Mouse (Mus musculus) olfactory bulb, adult 2 months (tissue): ENCODE measurements around the gene Kcnmb4. TPM values are rescaled to one million over a fixed set of nuclear protein-coding genes. Genes with fewer than 3 reads are reported as not detected.

ENCODE experiments used
- H3K27ac ChIP-seq: fragments of 200-500 bp; 2 replicates; pipeline ENCODE4 v1.5.1; 2012; ENCODE audit warnings: low read depth, low read length; ENCODE audit not compliant: insufficient read depth
- H3K4me1 ChIP-seq: fragments of 200-500 bp; 2 replicates; pipeline ENCODE4 v1.6.1; 2012; ENCODE audit warnings: low read length; ENCODE audit not compliant: control insufficient read depth, insufficient read depth
- H3K4me3 ChIP-seq: fragments of 200-500 bp; 2 replicates; pipeline ENCODE4 v1.5.1; 2012; ENCODE audit warnings: mild to moderate bottlenecking, low read depth, low read length, moderate library complexity; ENCODE audit not compliant: insufficient read depth
- CTCF ChIP-seq: fragments of 200-500 bp; IDR thresholded peaks from 2 replicates; pipeline ENCODE4 v1.5.1; 2012; ENCODE audit warnings: low read depth, mild to moderate bottlenecking, low read length, moderate library complexity; ENCODE audit not compliant: insufficient read depth
- POLR2A ChIP-seq: fragments of 200-500 bp; IDR thresholded peaks from 2 replicates; pipeline ENCODE4 v1.6.1; 2012; ENCODE audit warnings: mild to moderate bottlenecking, low read depth, low read length, moderate library complexity; ENCODE audit not compliant: insufficient read depth
- WGBS: fragments of 180-500 bp; shearing (Covaris S2); methylation state at CpG from one replicate; pipeline ENCODE4 v1.1.7; 2018; 5-methylcytosine and 5-hydroxymethylcytosine counted together
- polyA plus RNA-seq: library from polyadenylated mRNA; stranded (reverse); fragments of >200 nt; gene quantifications from 2 replicates; pipeline ENCODE4 v1.2.4, GENCODE M21; 2012; ENCODE audit warnings: low replicate concordance; ENCODE audit not compliant: missing spikeins, insufficient read depth, insufficient read length

The Kcnmb4 gene
- polyA plus RNA-seq, 1 experiment = not detected

DNA sequence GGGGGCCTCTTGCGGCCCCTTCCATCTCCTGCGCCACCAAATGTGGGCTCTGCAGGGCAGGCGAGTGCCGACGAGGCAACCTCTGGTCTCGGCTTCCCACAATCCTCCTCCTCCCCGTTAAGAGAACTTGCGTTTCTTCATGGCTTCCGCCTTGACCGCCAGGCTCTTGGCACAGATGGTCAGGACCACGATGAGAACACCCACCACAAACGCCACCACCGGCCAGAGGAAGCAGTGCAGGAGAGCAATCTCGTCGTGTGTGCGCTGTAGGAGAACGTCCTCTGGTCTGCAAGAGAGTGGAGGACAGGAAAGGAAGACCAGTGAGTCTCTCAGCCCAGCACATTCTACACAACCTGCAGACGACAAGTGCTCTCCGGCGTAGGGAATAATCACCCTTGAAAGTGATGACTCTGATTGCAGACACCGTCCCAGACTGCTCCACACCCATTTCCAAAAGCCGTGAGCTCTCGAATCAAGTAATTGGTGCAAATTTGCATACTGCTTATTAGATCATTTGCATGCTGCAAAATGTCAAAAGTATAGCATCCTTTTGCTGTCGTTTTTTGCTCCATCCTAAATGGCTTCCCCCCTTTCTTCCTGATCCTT, 55.5 kb downstream of the Kcnmb4 start:
- 74% methylated on average over 24 of the region's 24 CpGs for WGBS
- Histone ChIP-seq H3K4me3 (no peak overlapping the region), H3K27ac (no peak overlapping the region), H3K4me1 (peaks cover 7% of the 10 kb centered on the region)
- TF ChIP-seq CTCF (no peak), POLR2A (no peak)

DNA sequence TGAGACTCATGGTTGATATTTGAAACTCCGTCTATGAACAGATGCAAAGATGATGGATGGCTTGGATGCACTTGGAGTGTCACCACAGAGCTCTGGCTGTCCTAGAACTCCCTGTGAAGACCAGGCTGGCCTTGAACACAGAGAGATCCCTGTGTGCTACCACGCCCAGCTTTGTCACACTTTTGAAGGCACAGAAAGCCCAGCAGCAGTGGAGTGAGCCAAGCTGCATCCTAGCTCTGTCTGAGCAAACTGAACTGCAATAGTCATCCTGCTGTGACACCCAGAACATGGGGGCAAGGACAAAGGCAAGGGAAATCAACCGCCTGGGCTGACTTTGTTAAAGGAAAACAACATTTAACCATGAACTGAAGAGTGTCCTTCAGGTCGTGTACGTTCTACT, 57.0 kb downstream of the Kcnmb4 start:
- WGBS = 66% methylated on average over 5 of the region's 5 CpGs
- no peak overlapping the region for H3K27ac ChIP-seq

GRCm38 (mm10) chr10:116416142-116416541, 57.5 kb downstream of the Kcnmb4 start:
- Histone ChIP-seq H3K27ac (no peak overlapping the region), H3K4me3 (no peak overlapping the region), H3K4me1 (peaks cover 7% of the 10 kb centered on the region)
- no peak for TF ChIP-seq POLR2A
- TF ChIP-seq CTCF = no peak
- WGBS = 45% methylated on average over 6 of the region's 6 CpGs

More for the DNA sequence above, 57.0 kb downstream of the Kcnmb4 start:
- H3K4me1 ChIP-seq = peaks cover 7% of the 10 kb centered on the region
- no peak for TF ChIP-seq POLR2A
- no peak for TF ChIP-seq CTCF
- H3K4me3 ChIP-seq = no peak overlapping the region

DNA sequence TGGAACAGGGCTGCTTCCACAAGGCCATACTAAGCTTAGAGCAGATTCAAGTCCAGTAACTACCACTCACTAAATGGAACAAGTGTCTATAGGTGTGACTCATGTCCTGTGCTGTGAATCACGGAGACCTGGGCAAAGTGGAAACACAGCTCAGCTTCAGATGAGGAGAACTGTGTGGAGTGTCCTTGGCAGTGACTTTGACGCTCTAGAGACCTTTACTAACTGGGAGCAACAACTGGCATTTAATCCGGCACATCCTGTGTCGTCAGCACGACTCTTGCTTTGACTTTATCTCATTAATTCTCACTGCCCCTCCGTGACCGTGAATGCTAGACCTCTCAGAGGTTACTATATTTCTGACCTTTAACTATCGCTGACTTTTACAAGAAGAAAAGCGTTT, 62.9 kb downstream of the Kcnmb4 start:
- 73% methylated on average over 9 of the region's 9 CpGs for WGBS
- TF ChIP-seq CTCF (no peak), POLR2A (no peak)
- Histone ChIP-seq H3K27ac (no peak overlapping the region), H3K4me1 (peaks cover 6% of the 10 kb centered on the region), H3K4me3 (no peak overlapping the region)

- no peak for TF ChIP-seq CTCF
- TF ChIP-seq POLR2A = no peak
- no peak overlapping the region for H3K4me3 ChIP-seq
- H3K4me1 ChIP-seq = peaks cover 6% of the 10 kb centered on the region
- 23% methylated on average over 19 of the region's 19 CpGs for WGBS
- H3K27ac ChIP-seq = no peak overlapping the region
Observed at GRCm38 (mm10) chr10:116407684-116408359, 65.9 kb downstream of the Kcnmb4 start.

DNA sequence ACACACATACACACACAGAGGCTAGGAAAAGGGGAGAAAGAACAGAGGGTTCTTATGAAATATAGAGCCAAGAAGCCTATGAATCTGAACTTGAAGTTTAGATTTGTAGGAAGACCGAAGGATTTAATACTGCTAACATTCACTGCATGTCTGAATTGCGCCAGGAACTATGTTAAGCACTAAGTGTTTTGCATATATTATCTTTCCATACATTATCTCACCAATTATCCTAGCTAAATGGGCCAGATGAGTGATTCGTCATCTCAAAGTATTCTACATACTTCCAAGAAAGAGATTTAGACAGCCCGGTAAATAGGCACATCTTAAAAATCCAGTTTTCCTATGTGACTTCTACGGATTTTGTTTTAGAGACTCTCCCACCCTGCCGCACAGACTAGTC, 68.7 kb downstream of the Kcnmb4 start:
- 96% methylated on average over 6 of the region's 6 CpGs for WGBS
- no peak overlapping the region for H3K27ac ChIP-seq
- no peak for TF ChIP-seq CTCF
- TF ChIP-seq POLR2A = no peak

DNA sequence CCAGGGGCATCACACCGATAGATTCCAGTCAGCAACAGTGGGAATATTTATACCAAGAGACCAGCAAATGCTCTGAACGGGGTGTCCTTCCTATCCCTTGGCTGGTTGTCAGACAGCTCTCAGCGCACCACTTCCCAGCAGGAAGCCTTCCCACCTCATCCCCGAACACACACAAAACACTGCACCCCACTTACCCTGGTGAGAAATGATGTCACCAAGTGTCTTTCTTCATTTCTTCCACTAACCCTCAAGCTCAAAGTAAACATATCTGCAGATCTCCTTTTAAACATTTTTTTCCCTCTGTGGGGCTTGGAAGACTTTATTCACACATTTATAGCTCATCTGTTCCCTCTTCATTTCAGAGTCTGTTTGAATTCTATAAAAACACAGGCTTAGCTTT, 70.0 kb downstream of the Kcnmb4 start:
- no peak overlapping the region for H3K4me3 ChIP-seq
- 73% methylated on average over 4 of the region's 4 CpGs for WGBS
- peaks cover 6% of the 10 kb centered on the region for H3K4me1 ChIP-seq
- TF ChIP-seq POLR2A (no peak), CTCF (no peak)
- no peak overlapping the region for H3K27ac ChIP-seq

More for the DNA sequence above, 68.7 kb downstream of the Kcnmb4 start:
- H3K4me3 ChIP-seq = no peak overlapping the region
- peaks cover 6% of the 10 kb centered on the region for H3K4me1 ChIP-seq

- no peak overlapping the region for H3K27ac ChIP-seq
- WGBS = 93% methylated on average over 6 of the region's 6 CpGs
- peaks cover 5% of the 10 kb centered on the region for H3K4me1 ChIP-seq
- TF ChIP-seq CTCF (no peak), POLR2A (no peak)
- H3K4me3 ChIP-seq = no peak overlapping the region
Observed at GRCm38 (mm10) chr10:116402742-116403425, 70.8 kb downstream of the Kcnmb4 start.

- H3K27ac ChIP-seq = no peak overlapping the region
- H3K4me1 ChIP-seq = peaks cover 5% of the 10 kb centered on the region; the same call in 1 of the 2 replicates
- H3K4me3 ChIP-seq = no peak overlapping the region
- TF ChIP-seq POLR2A (no peak), CTCF (no peak)
- WGBS = 70% methylated on average over 12 of the region's 12 CpGs
Observed at GRCm38 (mm10) chr10:116397973-116398372, 75.7 kb downstream of the Kcnmb4 start.
